Mouse (Mus musculus): ENCODE results near the gene Srrd. TPM values are rescaled to one million over a fixed set of nuclear protein-coding genes. Genes with fewer than 3 reads are reported as not detected.

Gene Srrd
- polyA plus RNA-seq, 1 experiment from 2014 or later, result 21.9 TPM

GRCm38 (mm10) chr5:112295564-112295963 lies 47.3 kb downstream of the Srrd start:
- TF ChIP-seq EP300 (IDR thresholded peaks at IDR 0.05) (no peak), CTCF (IDR thresholded peaks at IDR 0.05) (no peak)
- H3K4me1 ChIP-seq (ENCODE audit: insufficient read depth, low read depth, low read length), result peaks cover 17% of the 10 kb centered on the region
- WGBS, result 66% methylated on average over 8 of the region's 8 CpGs

GRCm38 (mm10) chr5:112295162-112295561 lies 47.7 kb downstream of the Srrd start:
- TF ChIP-seq EP300 (IDR thresholded peaks at IDR 0.05), result no peak
- TF ChIP-seq CTCF (IDR thresholded peaks at IDR 0.05), result no peak
- Histone ChIP-seq H3K4me1 (ENCODE audit: insufficient read depth, low read depth, low read length) (peaks cover 17% of the 10 kb centered on the region), H3K36me3 (ENCODE audit: insufficient read depth, low read length) (no peaks in the 10 kb centered on the region), H3K27me3 (replicated peaks; ENCODE audit: insufficient read depth, low read length) (no peaks in the 10 kb centered on the region), H3K27ac (ENCODE audit: low read length) (no peak overlapping the region; the same call in 1 of the 2 replicates), H3K4me2 (replicated peaks; ENCODE audit: low read depth, low read length) (no peak overlapping the region), H3K4me3 (ENCODE audit: low read depth, low read length) (no peak overlapping the region), H3K9me3 (ENCODE audit: low read length) (no peaks in the 10 kb centered on the region), H3K9ac (replicated peaks; ENCODE audit: low read depth) (no peak overlapping the region)
- WGBS, result 62% methylated on average over 8 of the region's 8 CpGs
- no peak for DNase-seq (ENCODE audit: low spot score)
- no peak for ATAC-seq

More at GRCm38 (mm10) chr5:112295564-112295963, 47.3 kb downstream of the Srrd start:
- no peak overlapping the region for H3K4me3 ChIP-seq (ENCODE audit: low read depth, low read length)
- no peaks in the 10 kb centered on the region for H3K36me3 ChIP-seq (ENCODE audit: insufficient read depth, low read length)
- no peak for DNase-seq (ENCODE audit: low spot score)
- H3K9ac ChIP-seq (replicated peaks; ENCODE audit: low read depth), result no peak overlapping the region
- H3K27me3 ChIP-seq (replicated peaks; ENCODE audit: insufficient read depth, low read length), result no peaks in the 10 kb centered on the region
- no peak overlapping the region for H3K27ac ChIP-seq (ENCODE audit: low read length)
- no peak overlapping the region for H3K4me2 ChIP-seq (replicated peaks; ENCODE audit: low read depth, low read length)
- no peaks in the 10 kb centered on the region for H3K9me3 ChIP-seq (ENCODE audit: low read length)
- no peak for ATAC-seq

- Histone ChIP-seq H3K27ac (ENCODE audit: low read length) (no peak overlapping the region; the same call in 1 of the 2 replicates), H3K4me1 (ENCODE audit: insufficient read depth, low read depth, low read length) (peaks cover 17% of the 10 kb centered on the region), H3K36me3 (ENCODE audit: insufficient read depth, low read length) (no peaks in the 10 kb centered on the region), H3K9ac (replicated peaks; ENCODE audit: low read depth) (no peak overlapping the region), H3K4me2 (replicated peaks; ENCODE audit: low read depth, low read length) (no peak overlapping the region), H3K9me3 (ENCODE audit: low read length) (no peaks in the 10 kb centered on the region), H3K4me3 (ENCODE audit: low read depth, low read length) (no peak overlapping the region), H3K27me3 (replicated peaks; ENCODE audit: insufficient read depth, low read length) (no peaks in the 10 kb centered on the region)
- DNase-seq (ENCODE audit: low spot score) (no peak), ATAC-seq (no peak)
- WGBS, result 77% methylated on average over 4 of the region's 4 CpGs
- TF ChIP-seq EP300 (IDR thresholded peaks at IDR 0.05), result no peak
- TF ChIP-seq CTCF (IDR thresholded peaks at IDR 0.05), result no peak
These were observed 48.1 kb downstream of the Srrd start for GRCm38 (mm10) chr5:112294696-112295095.

- H3K4me2 ChIP-seq (replicated peaks; ENCODE audit: low read depth, low read length), result no peak overlapping the region
- ATAC-seq, result no peak
- peaks cover 15% of the 10 kb centered on the region for H3K4me1 ChIP-seq (ENCODE audit: insufficient read depth, low read depth, low read length)
- no peak for DNase-seq (ENCODE audit: low spot score)
- H3K9ac ChIP-seq (replicated peaks; ENCODE audit: low read depth), result no peak overlapping the region
- no peaks in the 10 kb centered on the region for H3K27me3 ChIP-seq (replicated peaks; ENCODE audit: insufficient read depth, low read length)
- H3K9me3 ChIP-seq (ENCODE audit: low read length), result no peaks in the 10 kb centered on the region
- no peak for TF ChIP-seq EP300 (IDR thresholded peaks at IDR 0.05)
- TF ChIP-seq CTCF (IDR thresholded peaks at IDR 0.05), result no peak
- no peaks in the 10 kb centered on the region for H3K36me3 ChIP-seq (ENCODE audit: insufficient read depth, low read length)
- H3K27ac ChIP-seq (ENCODE audit: low read length), result no peak overlapping the region
- WGBS, result 54% methylated on average over 2 of the region's 2 CpGs
- H3K4me3 ChIP-seq (ENCODE audit: low read depth, low read length), result no peak overlapping the region
These were observed 49.0 kb downstream of the Srrd start for GRCm38 (mm10) chr5:112293800-112294199.

GRCm38 (mm10) chr5:112292343-112292980 lies 50.4 kb downstream of the Srrd start:
- Histone ChIP-seq H3K4me3 (ENCODE audit: low read depth, low read length) (no peak overlapping the region), H3K9ac (replicated peaks; ENCODE audit: low read depth) (no peak overlapping the region), H3K27me3 (replicated peaks; ENCODE audit: insufficient read depth, low read length) (no peaks in the 10 kb centered on the region), H3K9me3 (ENCODE audit: low read length) (no peaks in the 10 kb centered on the region), H3K36me3 (ENCODE audit: insufficient read depth, low read length) (no peaks in the 10 kb centered on the region), H3K4me2 (replicated peaks; ENCODE audit: low read depth, low read length) (no peak overlapping the region), H3K27ac (ENCODE audit: low read length) (no peak overlapping the region), H3K4me1 (ENCODE audit: insufficient read depth, low read depth, low read length) (peaks cover 25% of the 10 kb centered on the region)
- ATAC-seq (no peak), DNase-seq (ENCODE audit: low spot score) (no peak)
- TF ChIP-seq CTCF (IDR thresholded peaks at IDR 0.05) (no peak), EP300 (IDR thresholded peaks at IDR 0.05) (no peak)
- WGBS, result 77% methylated on average over 17 of the region's 17 CpGs

GRCm38 (mm10) chr5:112291866-112292265 lies 51.0 kb downstream of the Srrd start:
- ATAC-seq (no peak), DNase-seq (ENCODE audit: low spot score) (no peak)
- Histone ChIP-seq H3K4me3 (ENCODE audit: low read depth, low read length) (no peak overlapping the region), H3K9me3 (ENCODE audit: low read length) (no peaks in the 10 kb centered on the region), H3K4me2 (replicated peaks; ENCODE audit: low read depth, low read length) (0 out of 2 replicates have a peak overlapping the region, but pooled peaks have one; percentile 1), H3K27me3 (replicated peaks; ENCODE audit: insufficient read depth, low read length) (no peaks in the 10 kb centered on the region), H3K27ac (ENCODE audit: low read length) (no peak overlapping the region), H3K4me1 (ENCODE audit: insufficient read depth, low read depth, low read length) (peaks cover 28% of the 10 kb centered on the region), H3K9ac (replicated peaks; ENCODE audit: low read depth) (no peak overlapping the region), H3K36me3 (ENCODE audit: insufficient read depth, low read length) (no peaks in the 10 kb centered on the region)
- TF ChIP-seq EP300 (IDR thresholded peaks at IDR 0.05) (no peak), CTCF (IDR thresholded peaks at IDR 0.05) (no peak)
- 82% methylated on average over 5 of the region's 5 CpGs for WGBS
